Mouse (Mus musculus): ENCODE measurements at regions not wholly inside any gene's neighbourhood (a gene's known extent, or its start where the extent isn't known, plus 50 kb on each side); places are given as distances from the start of the nearest gene placed in this dataset.

GRCm38 (mm10) chr1:77101726-77102272 lies 413.1 kb downstream of the Epha4 start:
- DNase-seq (ENCODE audit: low spot score) (no peak), ATAC-seq (ENCODE audit: low FRiP score, low TSS enrichment) (no peak)
- H3K36me3 ChIP-seq (ENCODE audit: control insufficient read depth, insufficient read depth, low read length), result no peaks in the 10 kb centered on the region
- H3K9me3 ChIP-seq (ENCODE audit: control insufficient read depth, low read length), result no peaks in the 10 kb centered on the region
- H3K27ac ChIP-seq (replicated peaks), result no peak overlapping the region
- no peak overlapping the region for H3K4me2 ChIP-seq (replicated peaks; ENCODE audit: low read depth)
- WGBS, result 45% methylated on average over 12 of the region's 12 CpGs
- no peaks in the 10 kb centered on the region for H3K4me1 ChIP-seq (replicated peaks; ENCODE audit: control insufficient read depth, insufficient read depth)
- no peak for TF ChIP-seq EP300 (optimal IDR thresholded peaks at IDR 0.05)
- no peak for TF ChIP-seq CTCF (IDR thresholded peaks at IDR 0.05; ENCODE audit: low read depth)
- H3K9ac ChIP-seq (ENCODE audit: low read length), result no peak overlapping the region
- H3K4me3 ChIP-seq (ENCODE audit: low read depth, low read length), result no peak overlapping the region
- no peaks in the 10 kb centered on the region for H3K27me3 ChIP-seq (ENCODE audit: control insufficient read depth, insufficient read depth, low read length)

GRCm38 (mm10) chr1:77102421-77103133 lies 412.3 kb downstream of the Epha4 start:
- no peak overlapping the region for H3K4me2 ChIP-seq (replicated peaks; ENCODE audit: low read depth)
- H3K4me1 ChIP-seq (replicated peaks; ENCODE audit: control insufficient read depth, insufficient read depth), result no peaks in the 10 kb centered on the region
- 66% methylated on average over 13 of the region's 13 CpGs for WGBS
- no peak overlapping the region for H3K27ac ChIP-seq (replicated peaks)
- no peaks in the 10 kb centered on the region for H3K27me3 ChIP-seq (ENCODE audit: control insufficient read depth, insufficient read depth, low read length)
- no peak for TF ChIP-seq EP300 (optimal IDR thresholded peaks at IDR 0.05)
- TF ChIP-seq CTCF (IDR thresholded peaks at IDR 0.05; ENCODE audit: low read depth), result no peak
- H3K4me3 ChIP-seq (ENCODE audit: low read depth, low read length), result no peak overlapping the region
- no peak overlapping the region for H3K9ac ChIP-seq (ENCODE audit: low read length)
- ATAC-seq (ENCODE audit: low FRiP score, low TSS enrichment) (no peak), DNase-seq (ENCODE audit: low spot score) (no peak)
- no peaks in the 10 kb centered on the region for H3K36me3 ChIP-seq (ENCODE audit: control insufficient read depth, insufficient read depth, low read length)
- H3K9me3 ChIP-seq (ENCODE audit: control insufficient read depth, low read length), result no peaks in the 10 kb centered on the region

- ATAC-seq (ENCODE audit: low FRiP score, low TSS enrichment) (no peak), DNase-seq (ENCODE audit: low spot score) (no peak)
- Histone ChIP-seq H3K4me1 (replicated peaks; ENCODE audit: control insufficient read depth, insufficient read depth) (no peaks in the 10 kb centered on the region), H3K4me2 (replicated peaks; ENCODE audit: low read depth) (no peak overlapping the region), H3K9me3 (ENCODE audit: control insufficient read depth, low read length) (no peaks in the 10 kb centered on the region), H3K36me3 (ENCODE audit: control insufficient read depth, insufficient read depth, low read length) (no peaks in the 10 kb centered on the region), H3K9ac (ENCODE audit: low read length) (no peak overlapping the region), H3K27ac (replicated peaks) (no peak overlapping the region), H3K27me3 (ENCODE audit: control insufficient read depth, insufficient read depth, low read length) (no peaks in the 10 kb centered on the region), H3K4me3 (ENCODE audit: low read depth, low read length) (no peak overlapping the region)
- no peak for TF ChIP-seq EP300 (optimal IDR thresholded peaks at IDR 0.05)
- no peak for TF ChIP-seq CTCF (IDR thresholded peaks at IDR 0.05; ENCODE audit: low read depth)
- 76% methylated on average over 6 of the region's 6 CpGs for WGBS
Observed at GRCm38 (mm10) chr1:77109861-77110785, 404.8 kb downstream of the Epha4 start.

- DNase-seq (ENCODE audit: low spot score) (no peak), ATAC-seq (ENCODE audit: low FRiP score, low TSS enrichment) (no peak)
- 57% methylated on average over 3 of the region's 3 CpGs for WGBS
- no peak overlapping the region for H3K4me3 ChIP-seq (ENCODE audit: low read depth, low read length)
- H3K4me1 ChIP-seq (replicated peaks; ENCODE audit: control insufficient read depth, insufficient read depth), result no peaks in the 10 kb centered on the region
- H3K27ac ChIP-seq (replicated peaks), result no peak overlapping the region
- no peak for TF ChIP-seq EP300 (optimal IDR thresholded peaks at IDR 0.05)
- no peak overlapping the region for H3K9ac ChIP-seq (ENCODE audit: low read length)
- H3K9me3 ChIP-seq (ENCODE audit: control insufficient read depth, low read length), result no peaks in the 10 kb centered on the region
- no peak overlapping the region for H3K4me2 ChIP-seq (replicated peaks; ENCODE audit: low read depth)
- H3K27me3 ChIP-seq (ENCODE audit: control insufficient read depth, insufficient read depth, low read length), result no peaks in the 10 kb centered on the region
- H3K36me3 ChIP-seq (ENCODE audit: control insufficient read depth, insufficient read depth, low read length), result no peaks in the 10 kb centered on the region
Observed at GRCm38 (mm10) chr1:77128411-77128810, 386.5 kb downstream of the Epha4 start.

GRCm38 (mm10) chr1:77137663-77138062 lies 377.2 kb downstream of the Epha4 start:
- ATAC-seq (ENCODE audit: low FRiP score, low TSS enrichment), result no peak
- WGBS, result 63% methylated on average over 6 of the region's 6 CpGs
- H3K27me3 ChIP-seq (ENCODE audit: control insufficient read depth, insufficient read depth, low read length), result no peaks in the 10 kb centered on the region

More at GRCm38 (mm10) chr1:77137663-77138062, 377.2 kb downstream of the Epha4 start:
- H3K36me3 ChIP-seq (ENCODE audit: control insufficient read depth, insufficient read depth, low read length), result no peaks in the 10 kb centered on the region
- DNase-seq (ENCODE audit: low spot score), result no peak
- H3K4me1 ChIP-seq (replicated peaks; ENCODE audit: control insufficient read depth, insufficient read depth), result no peaks in the 10 kb centered on the region
- no peak overlapping the region for H3K27ac ChIP-seq (replicated peaks)
- no peaks in the 10 kb centered on the region for H3K9me3 ChIP-seq (ENCODE audit: control insufficient read depth, low read length)
- TF ChIP-seq EP300 (optimal IDR thresholded peaks at IDR 0.05) (no peak), CTCF (IDR thresholded peaks at IDR 0.05; ENCODE audit: low read depth) (no peak)
- H3K4me3 ChIP-seq (ENCODE audit: low read depth, low read length), result no peak overlapping the region
- H3K4me2 ChIP-seq (replicated peaks; ENCODE audit: low read depth), result no peak overlapping the region
- no peak overlapping the region for H3K9ac ChIP-seq (ENCODE audit: low read length)

Measured in stomach, postnatal 0 days (tissue).